Mouse (Mus musculus): ENCODE data around the gene Plpp4.

GRCm38 (mm10) chr7:129258331-129258730 lies 1.5 kb downstream of the Plpp4 start:
- no peak for TF ChIP-seq CTCF (IDR thresholded peaks at IDR 0.05; ENCODE audit: low read depth)
- no peak for TF ChIP-seq EP300 (IDR thresholded peaks at IDR 0.05; ENCODE audit: low read depth)
